Mouse (Mus musculus): ENCODE data around the gene Usp35. TPM values are rescaled to one million over a fixed set of nuclear protein-coding genes. Genes with fewer than 3 reads are reported as not detected.

Usp35 gene
- total and polyA plus RNA-seq, 2 experiments from 2014 or later = 0.30 to 5.6 TPM

DNA sequence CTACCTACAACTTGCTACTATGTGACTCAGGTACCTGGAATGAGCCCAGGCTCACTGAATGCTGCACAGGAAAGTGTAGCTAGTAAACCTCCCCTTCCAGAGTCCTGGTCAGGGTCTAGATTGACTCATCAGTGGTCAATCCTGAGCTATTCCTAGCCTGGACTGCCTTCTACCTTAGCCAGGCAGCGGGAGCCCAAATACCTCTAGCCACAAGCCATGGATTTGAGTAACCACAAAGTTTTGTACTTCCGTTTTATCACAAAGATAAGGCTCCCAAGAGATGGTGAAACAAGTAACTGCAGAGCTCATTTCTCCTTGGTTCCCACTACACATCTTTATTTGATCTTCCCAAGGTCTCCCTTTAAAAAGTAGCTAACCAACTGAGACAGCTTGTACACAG is 30.9 kb downstream of the Usp35 start:
- WGBS = 61% methylated on average over 2 of the region's 2 CpGs
- Histone ChIP-seq H3K4me2 (ENCODE audit: low read depth, low read length) (no peak overlapping the region), H3K27ac (ENCODE audit: low read depth) (no peak overlapping the region), H3K4me3 (ENCODE audit: low read depth, low read length) (no peak overlapping the region), H3K4me1 (ENCODE audit: control insufficient read depth, insufficient read depth) (no peaks in the 10 kb centered on the region), H3K27me3 (ENCODE audit: control insufficient read depth, insufficient read depth, low read length) (no peaks in the 10 kb centered on the region), H3K36me3 (replicated peaks; ENCODE audit: control insufficient read depth, insufficient read depth, low read length) (peaks cover 67% of the 10 kb centered on the region), H3K9me3 (replicated peaks; ENCODE audit: control insufficient read depth, low read length) (no peaks in the 10 kb centered on the region), H3K9ac (replicated peaks; ENCODE audit: low read depth, low read length) (no peak overlapping the region)
- DNase-seq (ENCODE audit: low spot score) (no peak), ATAC-seq (ENCODE audit: insufficient read depth, low read depth) (no peak)
- TF ChIP-seq CTCF (IDR thresholded peaks at IDR 0.05; ENCODE audit: low read depth) = no peak
- no peak for TF ChIP-seq EP300 (IDR thresholded peaks at IDR 0.05; ENCODE audit: low read depth)

DNA sequence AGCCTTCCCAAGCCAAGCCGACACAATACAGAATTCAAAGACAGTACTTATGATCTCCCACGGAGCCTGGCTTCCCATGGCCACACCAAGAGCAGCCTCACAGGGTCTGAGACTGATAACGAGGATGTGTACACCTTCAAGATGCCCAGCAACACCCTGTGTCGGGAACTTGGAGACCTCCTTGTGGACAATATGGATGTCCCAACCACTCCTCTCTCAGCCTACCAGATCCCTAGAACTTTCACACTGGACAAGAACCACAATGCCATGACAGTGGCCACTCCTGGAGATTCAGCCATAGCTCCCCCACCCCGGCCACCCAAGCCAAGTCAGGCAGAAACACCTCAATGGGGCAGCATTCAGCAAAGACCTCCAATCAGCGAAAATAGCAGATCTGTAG is 32.9 kb downstream of the Usp35 start:
- DNase-seq (ENCODE audit: low spot score) = no peak
- no peak overlapping the region for H3K4me2 ChIP-seq (ENCODE audit: low read depth, low read length)
- no peaks in the 10 kb centered on the region for H3K27me3 ChIP-seq (ENCODE audit: control insufficient read depth, insufficient read depth, low read length)
- H3K36me3 ChIP-seq (replicated peaks; ENCODE audit: control insufficient read depth, insufficient read depth, low read length) = peaks cover 48% of the 10 kb centered on the region
- H3K4me1 ChIP-seq (ENCODE audit: control insufficient read depth, insufficient read depth) = no peaks in the 10 kb centered on the region
- ATAC-seq (ENCODE audit: insufficient read depth, low read depth) = no peak
- H3K9ac ChIP-seq (replicated peaks; ENCODE audit: low read depth, low read length) = no peak overlapping the region
- 79% methylated on average over 6 of the region's 6 CpGs for WGBS
- no peak overlapping the region for H3K4me3 ChIP-seq (ENCODE audit: low read depth, low read length)
- no peaks in the 10 kb centered on the region for H3K9me3 ChIP-seq (replicated peaks; ENCODE audit: control insufficient read depth, low read length)
- TF ChIP-seq EP300 (IDR thresholded peaks at IDR 0.05; ENCODE audit: low read depth) = no peak
- H3K27ac ChIP-seq (ENCODE audit: low read depth) = no peak overlapping the region

DNA sequence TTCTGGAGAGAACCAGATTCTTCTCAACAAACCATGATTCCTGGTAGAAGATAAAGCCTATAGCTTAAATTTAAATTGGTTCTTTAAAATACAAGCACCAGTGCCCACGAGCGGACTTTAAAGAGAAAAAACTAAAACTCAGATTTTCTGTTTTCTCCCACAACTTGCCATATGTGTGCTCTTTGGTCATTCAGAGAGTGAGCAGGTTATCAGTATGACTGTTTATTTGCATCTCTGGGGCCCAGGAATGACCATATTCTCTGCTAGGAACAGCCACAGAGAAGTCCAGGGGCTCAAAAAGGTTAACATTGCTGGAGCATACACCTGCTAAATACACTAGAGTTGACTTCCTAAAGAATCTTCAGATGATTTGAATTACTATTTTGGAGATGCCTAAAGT is 33.5 kb downstream of the Usp35 start:
- TF ChIP-seq EP300 (IDR thresholded peaks at IDR 0.05; ENCODE audit: low read depth) (no peak), CTCF (IDR thresholded peaks at IDR 0.05; ENCODE audit: low read depth) (no peak)
- no peak overlapping the region for H3K4me2 ChIP-seq (ENCODE audit: low read depth, low read length)
- H3K4me1 ChIP-seq (ENCODE audit: control insufficient read depth, insufficient read depth) = no peaks in the 10 kb centered on the region
- no peak overlapping the region for H3K27ac ChIP-seq (ENCODE audit: low read depth)
- no peak overlapping the region for H3K9ac ChIP-seq (replicated peaks; ENCODE audit: low read depth, low read length)
- H3K36me3 ChIP-seq (replicated peaks; ENCODE audit: control insufficient read depth, insufficient read depth, low read length) = peaks cover 41% of the 10 kb centered on the region
- H3K9me3 ChIP-seq (replicated peaks; ENCODE audit: control insufficient read depth, low read length) = no peaks in the 10 kb centered on the region
- no peaks in the 10 kb centered on the region for H3K27me3 ChIP-seq (ENCODE audit: control insufficient read depth, insufficient read depth, low read length)
- WGBS = 86% methylated on average over 2 of the region's 2 CpGs
- ATAC-seq (ENCODE audit: insufficient read depth, low read depth) = no peak
- H3K4me3 ChIP-seq (ENCODE audit: low read depth, low read length) = no peak overlapping the region
- no peak for DNase-seq (ENCODE audit: low spot score)

DNA sequence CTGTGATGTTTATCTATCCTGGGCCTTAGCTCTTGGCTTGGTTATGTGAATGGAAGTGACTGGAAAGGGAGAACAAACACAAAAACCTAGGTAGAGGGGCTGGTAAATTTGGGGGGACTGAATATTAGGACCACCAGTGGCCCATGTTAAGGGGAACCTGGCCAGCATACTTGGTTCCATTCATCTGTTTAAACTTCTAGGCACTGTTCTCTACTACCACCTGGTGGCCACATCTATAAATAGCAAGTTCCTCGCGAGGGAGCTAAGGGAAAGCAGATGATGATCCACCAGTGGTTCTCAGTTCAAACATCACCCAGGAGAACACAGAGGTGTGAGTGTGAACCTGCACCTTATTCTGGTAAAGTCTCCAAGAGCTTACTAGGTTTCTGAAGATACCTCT is 34.4 kb downstream of the Usp35 start:
- no peaks in the 10 kb centered on the region for H3K4me1 ChIP-seq (ENCODE audit: control insufficient read depth, insufficient read depth)
- no peak overlapping the region for H3K4me3 ChIP-seq (ENCODE audit: low read depth, low read length)
- no peak overlapping the region for H3K9ac ChIP-seq (replicated peaks; ENCODE audit: low read depth, low read length)
- 0% methylated on average over 2 of the region's 2 CpGs for WGBS
- no peak overlapping the region for H3K4me2 ChIP-seq (ENCODE audit: low read depth, low read length)
- peaks cover 34% of the 10 kb centered on the region for H3K36me3 ChIP-seq (replicated peaks; ENCODE audit: control insufficient read depth, insufficient read depth, low read length)
- TF ChIP-seq EP300 (IDR thresholded peaks at IDR 0.05; ENCODE audit: low read depth) (no peak), CTCF (IDR thresholded peaks at IDR 0.05; ENCODE audit: low read depth) (peak; percentile 96)
- H3K9me3 ChIP-seq (replicated peaks; ENCODE audit: control insufficient read depth, low read length) = no peaks in the 10 kb centered on the region
- no peak overlapping the region for H3K27ac ChIP-seq (ENCODE audit: low read depth)
- DNase-seq (ENCODE audit: low spot score) = peak; percentile 72
- H3K27me3 ChIP-seq (ENCODE audit: control insufficient read depth, insufficient read depth, low read length) = no peaks in the 10 kb centered on the region
- ATAC-seq (ENCODE audit: insufficient read depth, low read depth) = peak; percentile 24; the same call in 1 of the 2 replicates

DNA sequence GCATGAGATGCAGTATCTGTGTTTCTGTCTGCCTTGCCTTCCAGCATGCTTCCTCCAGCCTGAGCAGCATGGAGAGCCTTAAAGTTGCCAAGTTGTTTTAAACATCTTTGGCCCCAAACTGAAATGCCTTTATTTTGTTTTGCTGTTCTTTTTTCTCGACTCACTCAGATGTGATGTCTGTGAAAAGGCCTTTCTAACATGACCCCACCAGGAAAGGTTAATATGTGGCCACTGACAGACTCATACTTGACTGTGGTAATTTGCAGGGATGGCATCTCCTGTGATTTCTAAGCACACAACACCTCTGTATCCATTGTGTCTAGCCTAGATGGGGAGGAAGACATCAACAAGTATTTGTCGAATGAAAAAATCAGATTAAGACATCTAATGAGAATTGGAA is 34.8 kb downstream of the Usp35 start:
- WGBS = 49% methylated on average over 2 of the region's 2 CpGs
- H3K36me3 ChIP-seq (replicated peaks; ENCODE audit: control insufficient read depth, insufficient read depth, low read length) = peaks cover 30% of the 10 kb centered on the region
- ATAC-seq (ENCODE audit: insufficient read depth, low read depth) = no peak
- no peak for DNase-seq (ENCODE audit: low spot score)
- TF ChIP-seq CTCF (IDR thresholded peaks at IDR 0.05; ENCODE audit: low read depth) = no peak
- H3K9me3 ChIP-seq (replicated peaks; ENCODE audit: control insufficient read depth, low read length) = no peaks in the 10 kb centered on the region
- no peak overlapping the region for H3K27ac ChIP-seq (ENCODE audit: low read depth)
- H3K4me2 ChIP-seq (ENCODE audit: low read depth, low read length) = no peak overlapping the region
- no peak overlapping the region for H3K4me3 ChIP-seq (ENCODE audit: low read depth, low read length)
- H3K4me1 ChIP-seq (ENCODE audit: control insufficient read depth, insufficient read depth) = no peaks in the 10 kb centered on the region
- H3K9ac ChIP-seq (replicated peaks; ENCODE audit: low read depth, low read length) = no peak overlapping the region
- no peaks in the 10 kb centered on the region for H3K27me3 ChIP-seq (ENCODE audit: control insufficient read depth, insufficient read depth, low read length)

DNA sequence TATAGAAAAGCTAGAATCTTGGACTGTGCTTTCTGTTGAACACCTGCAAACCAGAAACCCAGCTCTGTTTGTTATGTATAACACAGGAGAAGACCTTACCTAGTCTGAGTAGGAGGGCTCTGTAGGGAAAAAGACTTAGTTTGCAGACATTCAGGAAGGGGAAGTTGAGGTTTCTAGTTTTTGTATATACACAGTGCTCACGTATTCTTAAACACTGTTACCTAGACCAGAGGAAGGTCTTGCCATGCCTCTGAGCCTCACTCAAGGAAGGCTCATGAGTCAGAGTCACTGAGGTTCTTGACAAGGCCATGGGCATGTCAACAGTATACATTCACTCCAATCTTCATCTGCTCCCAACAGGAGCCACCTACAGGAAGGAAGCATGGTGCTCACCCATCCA is 60.8 kb downstream of the Usp35 start:
- Histone ChIP-seq H3K9ac (replicated peaks; ENCODE audit: low read depth, low read length) (no peak overlapping the region), H3K27me3 (ENCODE audit: control insufficient read depth, insufficient read depth, low read length) (no peaks in the 10 kb centered on the region), H3K36me3 (replicated peaks; ENCODE audit: control insufficient read depth, insufficient read depth, low read length) (peaks cover 8% of the 10 kb centered on the region), H3K9me3 (replicated peaks; ENCODE audit: control insufficient read depth, low read length) (no peaks in the 10 kb centered on the region), H3K4me3 (ENCODE audit: low read depth, low read length) (no peak overlapping the region), H3K4me2 (ENCODE audit: low read depth, low read length) (no peak overlapping the region), H3K4me1 (ENCODE audit: control insufficient read depth, insufficient read depth) (peaks cover 8% of the 10 kb centered on the region; the same call in 1 of the 2 replicates), H3K27ac (ENCODE audit: low read depth) (peak overlapping the region; percentile 18; the same call in 1 of the 2 replicates)
- ATAC-seq (ENCODE audit: insufficient read depth, low read depth) = no peak
- 81% methylated on average over 1 of the region's 1 CpGs for WGBS
- DNase-seq (ENCODE audit: low spot score) = no peak
- no peak for TF ChIP-seq CTCF (IDR thresholded peaks at IDR 0.05; ENCODE audit: low read depth)
- TF ChIP-seq EP300 (IDR thresholded peaks at IDR 0.05; ENCODE audit: low read depth) = no peak

All from heart, postnatal 0 days (tissue).